In the genomic region with DNA sequence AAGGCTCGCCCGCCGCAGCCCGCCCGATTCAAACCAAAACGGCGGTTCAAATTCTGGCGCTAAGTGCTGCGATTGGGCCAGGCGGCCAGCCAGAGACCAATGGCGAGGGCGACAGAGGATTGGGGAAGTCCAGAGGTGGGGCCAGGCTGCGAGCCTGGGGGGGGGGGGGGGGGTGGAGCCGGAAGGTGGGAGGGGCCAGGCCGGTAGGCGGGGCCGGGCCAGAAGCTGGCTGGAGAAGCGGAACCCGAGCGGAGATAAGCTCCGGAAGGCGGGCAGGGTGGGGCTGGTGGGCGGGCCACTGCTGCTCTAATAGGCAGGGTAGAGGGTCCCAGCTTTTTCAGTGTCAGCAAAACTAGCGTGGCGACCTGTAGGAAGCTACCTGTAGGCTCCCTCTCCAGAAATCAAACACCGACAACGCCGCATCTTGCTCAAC, we compare ENCODE assay signal across 8 mouse cellular contexts. TPM values are rescaled to one million over a fixed set of nuclear protein-coding genes. Genes with fewer than 3 reads are reported as not detected.
DNase-seq lines count a peak whose midpoint lies in the region; ATAC-seq and TF ChIP-seq lines count a peak whose summit lies in the region.

No protein-coding gene starts in this region.

- WGBS in heart, embryonic 11.5 days (ENCODE audit: insufficient replicate concordance) = 0% methylated on average over 20 of the region's 28 CpGs
- 1% methylated on average over 25 of the region's 28 CpGs for WGBS in kidney, embryonic 15.5 days

- H3K9ac ChIP-seq in heart, embryonic 11.5 days (ENCODE audit: low read depth, low read length) = peak overlapping the region; percentile 99
- H3K9ac ChIP-seq in kidney, embryonic 15.5 days = peak overlapping the region; percentile 72

- H3K4me3 ChIP-seq in heart, embryonic 11.5 days (ENCODE audit: low read depth, low read length) = peak overlapping the region; percentile 97
- H3K4me3 ChIP-seq in kidney, embryonic 15.5 days (replicated peaks) = peak overlapping the region; percentile 83

- DNase-seq in CD4-positive helper T cell, adult 2 months (ENCODE audit: low read depth, low spot score) = peak; percentile 93
- DNase-seq in brain, embryonic 14.5 days (ENCODE audit: low read depth) = peak; percentile 97
- DNase-seq in liver = peak; percentile 97
- peak; percentile 79 to 85 for DNase-seq in monocyte, adult 2 months (ENCODE audit: low read depth in 1 of 2, low spot score in 2 of 2)
- DNase-seq in spleen, postnatal 14 days (ENCODE audit: low spot score in 2 of 2) = peak; percentile 80 to 88

- TF ChIP-seq CTCF in brain, embryonic 14.5 days (IDR thresholded peaks at IDR 0.05; ENCODE audit: borderline replicate concordance, extremely low read depth, insufficient read depth, insufficient read length) = no peak

- peaks cover 17% of the 10 kb centered on the region for H3K4me1 ChIP-seq in heart, embryonic 11.5 days (ENCODE audit: control insufficient read depth, insufficient read depth, low read length)
- peaks cover 23% of the 10 kb centered on the region for H3K4me1 ChIP-seq in kidney, embryonic 15.5 days

- TF ChIP-seq POLR2A in brain, embryonic 14.5 days (IDR thresholded peaks at IDR 0.05; ENCODE audit: borderline replicate concordance, extremely low read depth, insufficient read depth, insufficient read length, poor library complexity, severe bottlenecking) = 0 out of 2 replicates have a peak, but pooled peaks have one; percentile 16

- no peaks in the 10 kb centered on the region for H3K27me3 ChIP-seq in heart, embryonic 11.5 days (ENCODE audit: control insufficient read depth, insufficient read depth, low read length)
- no peaks in the 10 kb centered on the region for H3K27me3 ChIP-seq in kidney, embryonic 15.5 days

- ATAC-seq in erythroblast, adult 5-6 weeks (replicated peaks; ENCODE audit: low FRiP score, poor library complexity, severe bottlenecking) = peak; percentile 75
- peak; percentile 95 for ATAC-seq in heart, embryonic 11.5 days (replicated peaks; ENCODE audit: insufficient number of reproducible peaks, low FRiP score, low TSS enrichment)
- ATAC-seq in kidney, embryonic 15.5 days (replicated peaks; ENCODE audit: low FRiP score) = peak; percentile 98

- H3K27ac ChIP-seq in heart, embryonic 11.5 days (ENCODE audit: low read depth, low read length) = peak overlapping the region; percentile 84; the same call in 1 of the 2 replicates
- H3K27ac ChIP-seq in kidney, embryonic 15.5 days = peak overlapping the region; percentile 86; the same call in 1 of the 2 replicates

- peak overlapping the region; percentile 76 for H3K4me2 ChIP-seq in heart, embryonic 11.5 days
- peak overlapping the region; percentile 67 for H3K4me2 ChIP-seq in kidney, embryonic 15.5 days

- H3K36me3 ChIP-seq in heart, embryonic 11.5 days (ENCODE audit: control insufficient read depth, insufficient read depth, low read length) = no peaks in the 10 kb centered on the region
- 0 out of 2 replicates have a peak, but pooled peaks cover 3% of the 10 kb centered on the region for H3K36me3 ChIP-seq in kidney, embryonic 15.5 days

- no peaks in the 10 kb centered on the region for H3K9me3 ChIP-seq in heart, embryonic 11.5 days (replicated peaks; ENCODE audit: control insufficient read depth, low read length)
- H3K9me3 ChIP-seq in kidney, embryonic 15.5 days (replicated peaks) = no peaks in the 10 kb centered on the region

RNA-seq across cellular contexts. Expression of a gene that starts 0.3 kb away (rescaled TPM):
- 15.0 and 18.4 TPM in 2 replicates for polyA plus RNA-seq in brain, embryonic 14.5 days (2012; rRNA removed)
- 808 and 979 TPM in 2 replicates for total RNA-seq in erythroblast, adult 5-6 weeks (2015; ENCODE audit: low replicate concordance)
- total RNA-seq in erythroblast, adult 5-6 weeks (2017; ENCODE audit: low replicate concordance) = 1,323 and 1,353 TPM in 2 replicates
- 44.5 and 52.6 TPM in 2 replicates for polyA plus RNA-seq in heart, embryonic 11.5 days (2014; fragmentation: Nextera tagmentation; extraction: Ambion mirVana)
- polyA plus RNA-seq in kidney, embryonic 15.5 days (2015; fragmentation: Nextera tagmentation; extraction: Ambion mirVana) = 38.7 and 41.8 TPM in 2 replicates

Comparison
In these comparisons a context has a peak if more than half of its experiments do, and no peak if none do; other contexts are left out.
1. Peak in every context shown above with its lines: DNase-seq, ATAC-seq, H3K4me3 ChIP-seq and H3K27ac ChIP-seq.